Mouse (Mus musculus): ENCODE data around the gene Hpgd.

DNA sequence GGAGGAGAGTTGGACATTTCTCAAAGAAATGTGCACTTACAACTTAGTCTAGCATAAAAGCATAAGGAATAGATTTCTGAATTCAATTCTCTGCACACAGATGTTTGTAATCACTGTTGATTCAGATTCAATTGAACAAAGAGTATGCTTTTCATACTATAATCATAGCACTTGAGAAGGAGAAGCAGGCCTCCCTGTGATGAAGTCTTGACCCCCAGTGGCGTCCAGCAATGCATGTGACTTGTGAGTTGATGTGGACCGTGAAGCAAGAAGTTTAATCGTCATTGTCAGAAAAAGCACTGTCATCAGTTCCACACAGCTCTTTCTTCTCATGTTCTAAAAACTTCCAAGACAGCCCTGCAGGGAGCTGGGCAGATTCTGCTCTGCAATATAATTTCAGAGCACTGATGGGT, 33.8 kb downstream of the Hpgd start:
- TF ChIP-seq CTCF (IDR thresholded peaks at IDR 0.05; ENCODE audit: extremely low read depth, insufficient read depth, low read length) (no peak), POLR2A (IDR thresholded peaks at IDR 0.05; ENCODE audit: extremely low read depth, insufficient read depth, low read length) (no peak)

Measured in cortical plate, adult 2 months (tissue).